In genomic region chr4:135241106-135241505, GRCm38 (mm10) we compare ENCODE assay signal across 11 mouse cellular contexts. TPM values are rescaled to one million over a fixed set of nuclear protein-coding genes. Genes with fewer than 3 reads are reported as not detected.
DNase-seq lines count a peak whose midpoint lies in the region; ATAC-seq and TF ChIP-seq lines count a peak whose summit lies in the region.
"Had no signal": no experiment of that assay in that cellular context is flagged by ENCODE, and none has a peak within 500 bp of the region (broad histone marks: within the 10 kb centered on the region; RNA-seq: fewer than 3 reads in every experiment).

No protein-coding gene starts in this region.

- TF ChIP-seq EP300 in lung, postnatal 0 days (IDR thresholded peaks at IDR 0.05), result no peak
- TF ChIP-seq EP300 in heart, postnatal 0 days (IDR thresholded peaks at IDR 0.05; ENCODE audit: low read depth), result no peak

- TF ChIP-seq POLR2A in small intestine, adult 2 months (IDR thresholded peaks at IDR 0.05; ENCODE audit: low read depth, low read length), result no peak

- peak overlapping the region; percentile 38; the same call in 1 of the 2 replicates for H3K4me2 ChIP-seq in heart, embryonic 14.5 days (ENCODE audit: low read length)
- H3K4me2 ChIP-seq in lung, postnatal 0 days (replicated peaks; ENCODE audit: low read depth, low read length), result no peak overlapping the region
- H3K4me2 ChIP-seq in heart, postnatal 0 days (ENCODE audit: low read depth, low read length), result peak overlapping the region; percentile 16; the same call in 1 of the 2 replicates

- H3K9ac ChIP-seq in heart, embryonic 14.5 days (ENCODE audit: low read length), result peak overlapping the region; percentile 32; the same call in 1 of the 2 replicates
- no peak overlapping the region for H3K9ac ChIP-seq in lung, postnatal 0 days (replicated peaks; ENCODE audit: low read depth)
- no peak overlapping the region for H3K9ac ChIP-seq in heart, postnatal 0 days (replicated peaks; ENCODE audit: low read depth, low read length)

- no peak for TF ChIP-seq CTCF in lung, postnatal 0 days (IDR thresholded peaks at IDR 0.05)
- no peak for TF ChIP-seq CTCF in heart, postnatal 0 days (IDR thresholded peaks at IDR 0.05; ENCODE audit: low read depth)
- TF ChIP-seq CTCF in small intestine, adult 2 months (IDR thresholded peaks at IDR 0.05; ENCODE audit: extremely low read depth, insufficient read length, insufficient replicate concordance, low read depth, low read length), result no peak
- TF ChIP-seq CTCF in gastrocnemius, adult 2 months (IDR thresholded peaks at IDR 0.05), result no peak

- no peaks in the 10 kb centered on the region for H3K9me3 ChIP-seq in heart, embryonic 14.5 days (ENCODE audit: control insufficient read depth, low read length)
- H3K9me3 ChIP-seq in lung, postnatal 0 days (ENCODE audit: low read length), result no peaks in the 10 kb centered on the region
- H3K9me3 ChIP-seq in heart, postnatal 0 days (replicated peaks; ENCODE audit: control insufficient read depth, low read length), result no peaks in the 10 kb centered on the region

- H3K27me3 ChIP-seq in heart, embryonic 14.5 days (ENCODE audit: control insufficient read depth, insufficient read depth, low read length), result no peaks in the 10 kb centered on the region
- no peaks in the 10 kb centered on the region for H3K27me3 ChIP-seq in lung, postnatal 0 days (replicated peaks; ENCODE audit: insufficient read depth, low read length)
- no peaks in the 10 kb centered on the region for H3K27me3 ChIP-seq in heart, postnatal 0 days (ENCODE audit: control insufficient read depth, insufficient read depth, low read length)
- H3K27me3 ChIP-seq in small intestine, adult 2 months (ENCODE audit: control insufficient read depth, insufficient read depth, low read length), result 0 out of 2 replicates have a peak, but pooled peaks cover 3% of the 10 kb centered on the region

- no peak for ATAC-seq in heart, embryonic 14.5 days (ENCODE audit: insufficient number of reproducible peaks, insufficient read depth, low FRiP score, low read depth)
- ATAC-seq in lung, postnatal 0 days, result no peak
- no peak for ATAC-seq in heart, postnatal 0 days (ENCODE audit: insufficient read depth, low read depth)

- intact Hi-C loops in heart, postnatal 14 days (cut with DNase I), result no loop called here
- intact Hi-C loops in gastrocnemius, adult 2 months (cut with DNase I), result no loop called here

- 52% methylated on average over 5 of the region's 5 CpGs for WGBS in heart, embryonic 14.5 days
- WGBS in lung, postnatal 0 days, result 33% methylated on average over 5 of the region's 5 CpGs
- WGBS in heart, postnatal 0 days, result 47% methylated on average over 5 of the region's 5 CpGs
- 64% methylated on average over 5 of the region's 5 CpGs for WGBS in small intestine, adult 2 months

- H3K27ac ChIP-seq in heart, embryonic 14.5 days (replicated peaks in 1 of 2; ENCODE audit: control insufficient read depth in 1 of 2, insufficient read depth in 1 of 2, low read depth in 2 of 2, low read length in 2 of 2), result peak overlapping the region in 1 of 2 experiments; percentile 90; a peak in 2 of 4 replicates
- peak overlapping the region; percentile 26; the same call in 1 of the 2 replicates for H3K27ac ChIP-seq in lung, postnatal 0 days (ENCODE audit: low read length)
- peak overlapping the region; percentile 89 for H3K27ac ChIP-seq in heart, postnatal 0 days (ENCODE audit: low read depth)
- peak overlapping the region; percentile 11; the same call in 1 of the 2 replicates for H3K27ac ChIP-seq in small intestine, adult 2 months (ENCODE audit: insufficient read depth, low read depth, low read length)
- no peak overlapping the region for H3K27ac ChIP-seq in gastrocnemius, adult 2 months

- no peak overlapping the region for H3K4me3 ChIP-seq in heart, embryonic 14.5 days (ENCODE audit: control insufficient read depth in 1 of 2, insufficient read depth in 1 of 2, low read depth in 1 of 2, low read length in 2 of 2)
- H3K4me3 ChIP-seq in lung, postnatal 0 days (ENCODE audit: low read depth, low read length), result no peak overlapping the region
- H3K4me3 ChIP-seq in heart, postnatal 0 days (ENCODE audit: low read depth, low read length), result no peak overlapping the region
- H3K4me3 ChIP-seq in small intestine, adult 2 months (ENCODE audit: low read depth, low read length), result no peak overlapping the region
- no peak overlapping the region for H3K4me3 ChIP-seq in gastrocnemius, adult 2 months

- no peak for DNase-seq in heart, postnatal 14 days
- peak; percentile 43 for DNase-seq in lung, postnatal 0 days (ENCODE audit: low spot score)
- no peak for DNase-seq in lung, postnatal 25 days (ENCODE audit: low spot score)
- DNase-seq in heart, postnatal 0 days (ENCODE audit: low spot score), result no peak
- no peak for DNase-seq in gastrocnemius, adult 2 months
- DNase-seq in layer of hippocampus, adult 11-12 months (ENCODE audit: low spot score), result no peak
- DNase-seq: adrenal gland, postnatal 25 days; cerebellum, postnatal 25 days; lung, adult 2 months had no signal

- H3K4me1 ChIP-seq in heart, embryonic 14.5 days (ENCODE audit: control insufficient read depth in 2 of 2, insufficient read depth in 2 of 2, low read length in 2 of 2), result peaks cover 40 to 85% of the 10 kb centered on the region in 2 experiments
- peaks cover 30% of the 10 kb centered on the region for H3K4me1 ChIP-seq in lung, postnatal 0 days (ENCODE audit: insufficient read depth, low read depth, low read length)
- peaks cover 70% of the 10 kb centered on the region for H3K4me1 ChIP-seq in heart, postnatal 0 days (ENCODE audit: control insufficient read depth, insufficient read depth)
- peaks cover 7% of the 10 kb centered on the region; the same call in 1 of the 2 replicates for H3K4me1 ChIP-seq in small intestine, adult 2 months (ENCODE audit: control insufficient read depth, insufficient read depth, insufficient read length, low read length)

- H3K36me3 ChIP-seq in heart, embryonic 14.5 days (ENCODE audit: control insufficient read depth, insufficient read depth, low read length), result peaks cover 27% of the 10 kb centered on the region
- H3K36me3 ChIP-seq in lung, postnatal 0 days (ENCODE audit: insufficient read depth, low read length), result no peaks in the 10 kb centered on the region; the same call in 1 of the 2 replicates
- peaks cover 17% of the 10 kb centered on the region for H3K36me3 ChIP-seq in heart, postnatal 0 days (replicated peaks; ENCODE audit: control insufficient read depth, insufficient read depth, low read length)
- H3K36me3 ChIP-seq in small intestine, adult 2 months (ENCODE audit: control insufficient read depth, insufficient read depth, low read length), result 0 out of 2 replicates have a peak, but pooled peaks cover 4% of the 10 kb centered on the region

RNA-seq across cellular contexts. Expression of gene Clic4, which starts 31.5 kb away (rescaled TPM):
- polyA plus RNA-seq in heart, embryonic 14.5 days (2014; fragmentation: Nextera tagmentation; extraction: Ambion mirVana), result 181 and 194 TPM in 2 replicates
- 100 to 1,000 TPM; 251 to 264 TPM for total RNA-seq in heart, postnatal 14 days (2021)
- 205 and 211 TPM in 2 replicates for polyA plus RNA-seq in lung, postnatal 0 days (2015; fragmentation: Nextera tagmentation; extraction: Ambion mirVana)
- total RNA-seq in heart, postnatal 0 days (2014; rRNA removed; ENCODE audit: low replicate concordance), result 239 and 307 TPM in 2 replicates
- 213 and 235 TPM in 2 replicates for polyA plus RNA-seq in heart, postnatal 0 days (2015; fragmentation: Nextera tagmentation; extraction: Ambion mirVana)
- 20.6 and 26.2 TPM in 2 replicates for polyA plus RNA-seq in small intestine, adult 2 months (2012; rRNA removed)
- 10 to 100 TPM; 16.9 to 33.9 TPM for total RNA-seq in gastrocnemius, adult 2 months (2021)
